Mouse (Mus musculus) c-Kit-positive CD71-positive TER-119-positive erythroid progenitor cells, embryonic 14.5 days (primary cell): Measurements from ENCODE around the gene Fam98c.
A peak's percentile ranks its signal among the peaks of the same experiment; 100 is the strongest.
"Not testable (repeated sequence)": the region's sequence is repeated elsewhere in the genome, so short reads cannot be mapped to it uniquely, and the experiment has no call there.

Experiments used
- DNase-seq: peaks from one replicate; pipeline ENCODE4 v3.0.0-alpha.2; 2013; ENCODE audit warnings: low spot score

The Fam98c gene

DNA sequence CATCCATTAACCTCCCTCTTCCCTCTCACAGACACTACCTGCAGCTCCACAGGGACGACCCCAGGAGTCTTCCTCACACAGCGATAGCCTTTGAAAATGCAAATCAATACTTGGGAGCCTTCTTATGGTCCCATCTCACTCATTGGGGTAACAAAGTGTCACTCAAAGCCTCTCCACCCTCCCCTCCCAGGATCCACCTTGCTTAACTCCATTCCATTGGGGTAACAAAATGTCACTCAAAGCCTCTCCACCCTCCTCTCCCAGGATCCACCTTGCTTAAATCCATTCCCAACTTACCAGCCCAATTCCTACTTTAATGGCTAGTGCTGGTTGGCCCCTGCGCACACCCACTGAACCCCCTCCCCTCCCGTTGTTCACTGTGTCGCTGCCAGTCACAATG is 2.2 kb upstream of the Fam98c start:
- DNase-seq, result no peak

GRCm38 (mm10) chr7:29155196-29155837 is 717 bp downstream of the Fam98c start:
- DNase-seq, result peak; percentile 83

DNA sequence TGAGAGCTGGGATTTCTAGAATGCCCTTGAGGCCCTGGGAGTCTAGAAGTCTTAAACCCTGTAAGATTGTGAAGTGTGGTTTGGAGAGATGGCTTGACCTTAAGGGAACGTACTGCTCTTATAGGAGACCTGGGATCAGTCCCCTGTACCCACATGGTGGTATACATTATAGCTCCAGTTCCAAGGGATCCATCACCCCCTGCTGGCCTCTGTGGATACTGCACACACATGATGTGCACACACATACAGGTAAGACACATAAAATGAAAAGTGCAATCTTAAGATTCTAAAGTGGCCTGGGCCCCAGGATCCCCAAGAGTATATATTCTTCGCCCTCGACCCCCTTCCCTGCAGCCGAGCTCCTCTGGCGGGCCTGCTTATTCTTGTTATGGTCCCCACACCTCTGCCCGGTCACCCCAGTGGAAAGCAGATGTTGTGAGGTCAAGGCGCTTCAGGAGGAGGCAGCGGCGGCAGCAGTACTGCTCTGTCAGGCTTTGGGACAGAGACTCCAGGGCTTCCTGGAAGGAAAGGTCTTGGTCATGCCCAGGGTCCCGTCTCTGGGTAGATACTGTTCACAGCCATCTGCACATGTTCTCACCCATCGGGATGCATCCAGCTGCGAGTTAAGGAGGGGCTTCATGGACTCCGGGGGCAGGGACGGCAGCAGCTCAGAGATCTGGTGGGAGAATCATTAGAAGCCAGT is 1.9 kb downstream of the Fam98c start:
- no peak for DNase-seq

DNA sequence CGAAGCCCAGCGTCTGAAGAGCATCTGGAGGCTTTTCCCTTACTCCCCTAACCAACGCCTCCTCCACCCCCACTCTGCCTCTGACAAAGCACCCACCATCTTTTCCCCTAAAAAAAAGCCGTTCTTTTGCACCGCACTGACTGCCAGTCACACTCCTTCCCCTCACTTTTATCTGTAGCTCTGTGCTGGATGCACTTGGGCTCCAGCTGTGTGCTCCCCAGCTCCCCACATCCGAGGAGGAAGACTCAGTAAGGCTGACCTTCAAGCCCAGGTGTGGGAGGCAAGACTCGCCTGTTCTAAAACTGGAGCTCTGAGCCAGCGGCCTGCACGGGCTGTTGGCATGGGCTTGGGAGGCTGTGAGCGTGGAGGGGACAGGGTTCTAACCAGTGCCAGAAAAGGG is 4.5 kb downstream of the Fam98c start:
- DNase-seq, result no peak

DNA sequence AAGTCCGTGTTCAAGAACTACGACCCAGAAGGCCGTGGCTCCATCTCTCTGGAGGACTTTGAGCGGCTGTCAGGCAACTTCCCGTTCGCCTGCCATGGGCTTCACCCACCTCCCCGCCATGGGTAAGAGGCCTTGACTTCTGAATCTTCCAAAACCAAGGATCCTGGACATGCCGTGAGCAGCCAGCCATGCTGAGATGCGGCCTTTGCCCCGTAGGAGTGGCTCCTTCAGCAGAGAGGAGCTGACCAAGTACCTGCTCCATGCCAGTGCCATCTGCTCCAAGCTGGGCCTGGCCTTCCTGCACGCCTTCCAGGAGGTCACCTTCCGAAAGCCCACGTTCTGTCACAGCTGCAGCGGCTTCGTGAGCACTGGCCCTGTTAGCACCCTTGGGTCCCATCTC is 7.3 kb downstream of the Fam98c start:
- DNase-seq, result no peak

DNA sequence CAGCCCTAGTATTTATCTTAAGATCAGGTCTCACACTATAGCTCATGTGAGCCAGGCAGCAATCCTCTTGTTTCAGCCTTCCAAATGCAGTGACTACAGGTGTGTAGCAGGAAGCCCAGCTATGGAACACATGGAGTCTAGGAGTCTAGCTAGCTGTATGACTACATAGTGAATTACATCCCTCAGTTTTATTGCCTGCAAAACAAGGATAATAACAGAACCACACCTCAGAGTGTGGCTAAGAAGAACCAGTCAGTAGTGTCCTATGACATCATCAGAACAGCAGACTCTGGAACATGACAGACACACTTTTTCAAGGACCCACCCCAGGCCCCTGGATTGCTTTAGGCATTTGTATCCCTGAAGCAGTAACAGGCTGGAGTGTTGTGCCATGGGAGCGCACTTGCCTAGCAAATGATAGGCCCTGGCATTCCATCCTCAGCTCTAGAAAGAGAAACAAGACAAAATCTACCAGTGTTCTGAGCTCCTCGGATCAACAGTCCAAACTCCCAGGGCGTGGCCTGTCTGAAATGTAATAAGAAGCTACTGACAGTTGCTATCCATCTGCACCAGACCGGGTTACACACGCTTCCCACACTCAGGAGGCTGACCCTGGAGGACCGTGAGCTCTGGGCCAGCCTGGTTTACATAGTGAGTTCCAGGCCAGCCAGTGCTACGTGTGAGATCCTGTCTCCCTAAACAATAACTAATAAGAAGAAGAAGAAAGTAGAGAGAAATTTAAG is 9.2 kb downstream of the Fam98c start:
- no peak for DNase-seq

DNA sequence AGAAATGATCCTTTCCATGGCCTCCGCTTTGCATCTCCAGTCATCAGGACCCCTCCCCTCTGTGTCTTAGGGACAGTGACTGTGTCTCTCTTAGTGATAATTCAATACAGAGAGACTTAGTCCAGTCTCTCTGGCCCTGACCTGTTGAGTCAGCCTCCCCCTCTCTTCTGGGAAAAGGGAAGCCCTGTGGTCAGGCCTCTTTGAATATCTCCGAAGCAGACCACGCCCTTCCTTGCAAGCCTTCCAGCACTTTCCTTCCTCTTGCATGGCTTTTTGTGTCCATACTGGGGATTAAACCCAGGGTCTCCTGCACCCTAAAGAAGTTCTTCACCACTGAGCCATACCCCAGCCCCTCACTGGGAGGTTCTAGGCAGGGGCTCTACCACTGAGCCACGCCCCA is 12.0 kb downstream of the Fam98c start:
- DNase-seq, result no peak

DNA sequence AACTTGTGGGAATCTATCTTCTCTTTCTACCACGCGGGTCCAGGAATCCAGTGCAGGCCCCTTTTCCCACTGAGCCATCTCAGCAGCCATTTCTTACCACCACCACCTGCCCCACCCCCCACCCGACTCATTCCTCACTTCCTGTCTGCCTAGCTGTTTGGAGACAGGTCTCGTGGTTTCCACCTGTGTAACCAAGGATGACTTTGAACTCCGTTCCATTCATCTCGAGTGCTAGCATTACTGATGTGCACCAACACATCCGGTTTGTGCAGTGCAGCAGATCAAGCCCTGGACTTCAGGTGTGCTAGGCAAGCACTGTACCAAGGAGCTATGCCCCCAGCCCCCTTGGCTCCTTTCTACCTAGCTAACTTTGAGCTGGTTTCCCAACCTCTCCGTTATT is 14.6 kb downstream of the Fam98c start:
- no peak for DNase-seq

GRCm38 (mm10) chr7:29139237-29139636 is 16.8 kb downstream of the Fam98c start:
- not testable (repeated sequence) for DNase-seq

DNA sequence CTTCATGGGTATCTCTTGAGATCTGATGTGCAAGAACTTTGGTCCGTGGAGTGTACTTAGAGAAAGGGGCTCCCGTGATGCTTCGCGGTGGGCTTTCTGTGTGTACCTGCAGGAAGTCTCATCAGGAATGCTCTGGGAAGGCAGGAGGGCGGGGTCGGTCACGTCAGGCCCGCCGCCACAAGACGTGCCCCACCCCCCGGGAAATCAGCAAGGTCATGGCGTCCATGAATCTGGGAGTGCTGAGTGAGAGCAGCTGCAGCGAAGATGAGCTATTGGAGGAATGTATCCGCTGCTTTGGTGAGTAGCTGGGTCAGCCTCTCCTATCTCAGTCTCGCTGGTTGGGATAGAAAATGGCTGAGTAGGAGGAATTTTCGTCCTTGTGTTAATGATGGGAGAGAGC is 18.6 kb downstream of the Fam98c start:
- no peak for DNase-seq

DNA sequence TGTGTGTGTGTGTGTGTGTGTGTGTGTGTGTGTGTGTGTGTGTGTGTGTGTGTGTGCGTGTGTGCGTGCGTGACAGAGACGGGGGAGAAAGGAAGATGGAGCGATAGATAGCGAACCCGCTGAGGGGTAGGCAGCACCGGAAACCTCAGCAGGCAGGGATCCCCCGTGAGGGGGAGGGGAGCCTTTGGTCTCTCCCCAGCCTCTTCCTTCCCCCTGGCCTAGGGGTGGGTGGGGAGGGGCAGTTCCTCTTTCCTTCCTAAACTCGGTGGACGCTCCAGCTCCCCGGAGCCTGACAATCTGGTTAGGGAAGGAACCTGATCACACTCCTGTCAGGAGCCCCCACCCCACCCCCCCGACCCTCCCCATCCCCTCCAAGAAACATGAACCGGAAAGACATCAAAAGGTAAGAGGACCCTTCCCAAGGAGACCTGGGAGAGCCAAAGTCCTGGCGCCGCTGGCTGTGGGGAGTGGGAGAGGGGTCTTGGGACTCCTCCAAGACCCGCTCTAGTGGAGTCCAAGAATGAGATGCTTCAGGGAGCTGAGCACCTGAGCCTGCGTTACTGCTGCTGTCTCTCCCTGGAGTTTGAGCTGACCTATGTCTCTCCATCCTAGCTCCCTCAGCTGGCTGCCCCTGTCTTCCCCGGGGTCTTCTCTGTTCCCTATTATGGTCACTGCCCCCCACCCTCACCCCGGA is 21.2 kb downstream of the Fam98c start, which contains the start of gene Rasgrp4:
Gene Rasgrp4, plus strand, starts transcription at position 159 of the 694 bp plus-strand sequence.
- DNase-seq, result no peak

GRCm38 (mm10) chr7:29134230-29134629 is 21.8 kb downstream of the Fam98c start:
- no peak for DNase-seq

DNA sequence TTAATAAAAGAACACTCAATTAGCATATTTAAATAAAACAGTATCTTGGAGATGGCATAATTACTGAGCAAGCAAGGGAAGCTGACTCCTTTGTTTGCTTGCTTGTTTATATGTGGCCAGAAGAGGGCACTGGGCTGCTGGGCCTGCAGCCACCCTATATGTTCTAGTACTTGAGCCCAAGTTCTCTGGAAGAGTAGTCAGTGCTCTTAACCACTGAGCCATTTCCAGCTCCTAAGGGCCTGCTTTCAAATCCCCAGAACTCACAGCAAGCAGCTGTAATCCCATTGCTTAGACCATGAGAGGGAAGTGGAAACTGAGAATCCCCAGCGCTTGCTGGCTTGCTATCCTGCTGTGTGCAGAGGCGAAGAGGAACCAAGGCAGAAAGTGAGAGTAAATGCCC is 27.3 kb downstream of the Fam98c start:
- DNase-seq, result no peak

DNA sequence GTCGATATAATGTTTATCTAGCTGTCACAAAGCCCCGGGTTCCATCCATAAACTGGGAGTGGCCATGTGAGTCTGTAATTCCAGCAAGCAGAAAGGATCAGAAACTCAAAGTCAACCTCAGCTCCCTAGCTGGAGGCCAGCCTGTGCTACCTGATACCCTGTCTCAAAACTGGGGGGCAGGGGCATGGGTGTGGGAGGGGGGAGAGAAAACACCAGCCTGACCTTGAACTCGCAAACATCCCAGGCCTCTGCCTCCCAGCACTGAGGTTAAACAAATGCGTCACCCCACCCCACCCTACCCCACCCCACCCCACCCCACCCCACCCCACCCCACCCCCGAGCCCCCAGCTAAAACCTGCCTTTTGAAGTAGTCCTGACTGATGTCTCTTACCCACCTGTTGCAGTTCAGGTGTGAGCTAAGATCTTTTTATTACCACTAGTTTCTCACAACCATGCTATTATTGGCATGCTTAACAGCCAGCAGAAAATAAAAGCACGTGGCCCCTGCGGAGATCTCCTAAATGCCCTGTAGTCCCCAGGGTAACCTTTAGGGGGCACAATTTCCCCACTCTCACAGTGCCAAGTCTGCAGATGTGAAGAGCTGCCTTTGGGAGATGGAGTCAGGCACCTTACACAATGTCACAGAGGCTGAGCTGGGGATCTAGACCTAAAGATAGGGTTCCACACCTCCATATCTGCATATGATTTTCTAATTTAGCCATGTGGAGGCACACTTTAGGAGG is 29.7 kb downstream of the Fam98c start:
- DNase-seq, result peak; percentile 65

GRCm38 (mm10) chr7:29124970-29125369 is 31.1 kb downstream of the Fam98c start, which contains the start of gene Ryr1:
Ryr1 (minus strand) TSS chr7:29125179.
- DNase-seq, result peak; percentile 62

DNA sequence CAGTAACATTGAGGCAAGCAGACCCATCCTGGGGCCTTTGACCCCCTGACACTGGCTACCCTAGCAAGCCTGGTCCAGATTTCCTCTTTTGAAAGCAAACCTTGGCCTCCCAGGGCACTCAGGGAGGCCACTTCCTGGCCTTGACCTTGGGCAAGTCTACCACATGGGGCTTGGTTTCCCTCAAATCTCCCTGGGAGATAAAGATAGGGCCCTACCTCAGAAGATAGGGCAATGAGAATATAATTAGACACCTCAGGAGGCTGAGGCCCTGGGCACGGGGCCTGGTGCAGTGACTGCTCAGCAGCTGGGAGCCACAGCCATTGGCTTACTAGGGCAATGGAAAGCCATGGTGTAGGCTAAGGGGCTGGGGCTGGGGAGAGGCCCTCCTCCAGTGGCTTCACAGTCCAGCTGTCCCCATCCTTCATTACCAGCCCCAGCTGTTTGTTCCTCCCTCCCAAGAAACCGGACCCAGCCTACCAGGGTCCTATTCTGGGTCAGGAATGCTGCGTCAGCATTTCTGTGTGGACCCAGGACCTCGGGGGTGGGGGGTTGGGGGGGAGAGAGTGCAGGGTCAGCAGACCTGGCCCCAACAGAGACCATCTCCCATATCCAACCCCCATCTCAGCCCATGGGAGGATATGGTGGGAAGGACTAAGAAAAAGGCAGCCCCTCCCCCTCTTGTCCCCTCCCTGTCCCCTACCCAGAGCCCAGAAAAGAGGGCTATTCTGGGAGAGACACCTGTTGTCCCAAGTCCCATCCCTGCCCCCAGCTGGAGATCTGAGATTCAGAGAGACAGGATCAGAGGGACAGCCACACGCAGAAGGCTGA is 32.3 kb downstream of the Fam98c start:
- DNase-seq, result no peak

- no peak for DNase-seq
Observed at GRCm38 (mm10) chr7:29122821-29123220, 33.2 kb downstream of the Fam98c start.

DNA sequence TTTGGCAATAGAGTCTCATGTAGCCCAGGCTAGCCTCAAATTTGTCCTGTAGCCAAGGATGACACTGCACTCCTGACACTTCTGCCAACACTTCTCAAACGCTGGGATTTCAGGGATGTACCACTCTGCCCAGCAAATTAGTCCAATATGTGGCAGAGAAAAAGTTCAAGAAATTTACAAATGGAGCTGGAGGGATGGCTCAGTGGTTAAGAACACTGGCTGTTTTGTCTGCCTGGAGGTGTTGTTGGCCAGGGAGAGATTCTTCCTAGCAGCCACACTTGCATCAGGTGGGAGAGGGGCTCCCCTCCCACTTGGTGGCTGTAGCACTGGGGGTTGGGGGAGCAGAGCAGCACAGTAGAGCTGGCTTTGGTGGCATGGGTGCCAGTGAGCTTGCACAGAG is 36.5 kb downstream of the Fam98c start:
- DNase-seq, result no peak

DNA sequence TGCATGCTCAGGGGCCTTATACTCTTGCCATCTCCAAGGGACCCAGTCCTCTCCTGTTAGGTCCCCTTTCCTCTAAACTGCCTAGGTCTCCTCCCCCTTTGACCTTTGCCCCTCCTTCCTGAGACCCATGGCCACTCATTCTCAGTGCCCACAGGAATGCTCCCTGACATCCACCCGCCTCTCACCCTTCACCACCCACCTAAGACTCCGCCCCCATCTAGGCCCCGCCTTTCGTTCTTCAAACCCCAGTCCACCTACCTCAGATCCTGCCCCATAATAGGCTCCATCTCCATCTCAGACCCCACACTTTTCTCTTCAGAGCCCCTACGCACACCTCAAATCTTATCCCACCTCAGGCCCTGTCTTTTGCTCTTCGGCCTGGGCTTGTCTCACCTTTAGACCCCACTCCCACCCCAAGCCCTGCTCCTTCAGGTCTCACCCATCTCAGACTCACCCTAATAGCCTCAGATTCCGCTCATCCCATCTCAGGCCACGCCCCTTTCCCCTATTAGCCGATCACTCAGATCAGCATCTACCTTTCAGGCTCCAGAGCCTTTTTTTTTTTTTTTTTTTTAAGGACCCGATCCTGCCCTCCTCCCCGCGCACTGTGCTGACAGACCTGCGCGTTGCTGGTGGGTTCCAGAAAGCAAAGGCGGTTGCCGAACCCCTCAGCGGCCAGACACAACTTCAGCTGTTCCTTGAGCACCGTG is 37.7 kb downstream of the Fam98c start:
- no peak for DNase-seq
